Mouse (Mus musculus) E14TG2a.4 (cell line): ENCODE data around the gene Zfpm1.

ENCODE experiments used
- H3K27me3 ChIP-seq: 2 replicates; pipeline ENCODE4 v1.6.1; 2014; ENCODE audit warnings: low read length, control low read depth; ENCODE audit not compliant: insufficient read depth
- H3K36me3 ChIP-seq: 2 replicates; pipeline ENCODE4 v1.6.1; 2014; ENCODE audit warnings: low read length, control low read depth; ENCODE audit not compliant: insufficient read depth
- H3K4me1 ChIP-seq: replicated peaks from 2 replicates; pipeline ENCODE4 v1.6.1; 2014; ENCODE audit warnings: low read depth, low read length, control low read depth
- H3K4me3 ChIP-seq: replicated peaks from 2 replicates; pipeline ENCODE4 v1.5.1; 2014; ENCODE audit warnings: mild to moderate bottlenecking, low read length
- H3K9me3 ChIP-seq: 2 replicates; pipeline ENCODE4 v1.6.1; 2014; ENCODE audit warnings: low read length, control low read depth
- CTCF ChIP-seq: conservative IDR thresholded peaks from 2 replicates; pipeline ENCODE4 v1.5.1; 2014; ENCODE audit warnings: low read length
- NANOG ChIP-seq: IDR thresholded peaks from 2 replicates; pipeline ENCODE4 v1.6.1; 2014; ENCODE audit warnings: borderline replicate concordance, low read length, mixed read lengths
- POU5F1 ChIP-seq: IDR thresholded peaks from 2 replicates; pipeline ENCODE4 v1.6.1; 2014; ENCODE audit warnings: low read length, borderline replicate concordance

The Zfpm1 gene

GRCm38 (mm10) chr8:122282035-122282358 is at the start of gene Zfpm1:
TSS of gene Zfpm1 (plus strand) at chr8:122282141.
- TF ChIP-seq NANOG (no peak), CTCF (no peak), POU5F1 (no peak)
- H3K4me3 ChIP-seq, result peak within 1 kb of the TSS; percentile 83
- H3K27me3 ChIP-seq, result peaks cover 68% of the 10 kb centered on the region
- H3K4me1 ChIP-seq, result peaks cover 49% of the 10 kb centered on the region
- no peaks in the 10 kb centered on the region for H3K36me3 ChIP-seq
- H3K9me3 ChIP-seq, result no peaks in the 10 kb centered on the region

DNA sequence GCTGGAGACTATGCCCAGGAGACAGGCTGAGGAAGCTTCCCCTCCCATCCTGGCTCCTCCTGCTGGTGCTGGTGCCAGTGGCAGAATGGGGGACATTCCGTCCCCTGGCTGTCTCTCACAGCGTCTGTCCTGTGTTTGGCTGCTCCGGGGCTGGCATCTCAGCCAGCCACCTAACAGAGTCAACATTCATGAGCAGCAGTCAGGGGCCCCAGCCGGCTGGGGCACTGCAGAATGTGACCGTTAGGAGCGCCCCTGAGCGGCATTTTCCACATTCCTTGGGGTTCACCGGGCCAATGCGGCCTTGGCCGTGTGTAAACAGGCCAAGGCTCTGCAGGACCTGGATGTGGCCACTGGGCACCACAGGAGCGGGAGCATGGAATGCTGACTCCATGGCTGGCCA is 47.9 kb upstream of the Zfpm1 start:
- Histone ChIP-seq H3K9me3 (no peaks in the 10 kb centered on the region), H3K36me3 (no peaks in the 10 kb centered on the region), H3K4me3 (no peak overlapping the region), H3K27me3 (peaks cover 65% of the 10 kb centered on the region), H3K4me1 (peaks cover 19% of the 10 kb centered on the region)
- no peak for TF ChIP-seq POU5F1
- TF ChIP-seq CTCF, result no peak
- no peak for TF ChIP-seq NANOG

GRCm38 (mm10) chr8:122236521-122236920 is 45.4 kb upstream of the Zfpm1 start:
- H3K9me3 ChIP-seq, result no peaks in the 10 kb centered on the region
- peaks cover 43% of the 10 kb centered on the region for H3K27me3 ChIP-seq
- H3K36me3 ChIP-seq, result no peaks in the 10 kb centered on the region
- no peaks in the 10 kb centered on the region; the same call in 1 of the 2 replicates for H3K4me1 ChIP-seq
- no peak overlapping the region for H3K4me3 ChIP-seq
- no peak for TF ChIP-seq POU5F1
- no peak for TF ChIP-seq NANOG
- no peak for TF ChIP-seq CTCF

DNA sequence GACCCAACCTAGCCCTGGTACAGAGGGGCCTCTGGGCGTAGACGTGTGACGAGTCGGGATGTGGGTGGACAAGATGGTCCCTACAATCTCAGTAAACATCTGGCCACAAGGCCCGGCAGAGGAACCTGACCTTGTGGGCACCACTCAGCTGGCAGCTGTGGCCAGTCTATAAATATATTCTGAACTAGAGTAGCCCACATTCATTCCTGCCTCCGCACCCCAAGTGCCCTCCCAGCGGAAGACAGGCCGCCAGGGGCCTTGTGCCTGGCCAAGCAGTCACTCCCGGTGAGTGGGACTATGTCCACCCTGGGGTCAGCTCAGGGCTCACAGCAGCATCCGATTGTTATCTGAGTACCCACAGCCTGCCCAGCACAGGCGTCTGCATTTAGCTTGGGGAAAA is 43.7 kb upstream of the Zfpm1 start:
- Histone ChIP-seq H3K9me3 (no peaks in the 10 kb centered on the region), H3K27me3 (peaks cover 26% of the 10 kb centered on the region), H3K4me3 (no peak overlapping the region), H3K36me3 (no peaks in the 10 kb centered on the region), H3K4me1 (no peaks in the 10 kb centered on the region; the same call in 1 of the 2 replicates)
- no peak for TF ChIP-seq POU5F1
- no peak for TF ChIP-seq NANOG
- TF ChIP-seq CTCF, result no peak

- no peaks in the 10 kb centered on the region for H3K9me3 ChIP-seq
- TF ChIP-seq NANOG (no peak), CTCF (no peak), POU5F1 (no peak)
- H3K27me3 ChIP-seq, result peaks cover 21% of the 10 kb centered on the region
- H3K4me3 ChIP-seq, result no peak overlapping the region
- no peaks in the 10 kb centered on the region; the same call in 1 of the 2 replicates for H3K4me1 ChIP-seq
- no peaks in the 10 kb centered on the region for H3K36me3 ChIP-seq
These were observed 43.2 kb upstream of the Zfpm1 start for GRCm38 (mm10) chr8:122238731-122239130.

DNA sequence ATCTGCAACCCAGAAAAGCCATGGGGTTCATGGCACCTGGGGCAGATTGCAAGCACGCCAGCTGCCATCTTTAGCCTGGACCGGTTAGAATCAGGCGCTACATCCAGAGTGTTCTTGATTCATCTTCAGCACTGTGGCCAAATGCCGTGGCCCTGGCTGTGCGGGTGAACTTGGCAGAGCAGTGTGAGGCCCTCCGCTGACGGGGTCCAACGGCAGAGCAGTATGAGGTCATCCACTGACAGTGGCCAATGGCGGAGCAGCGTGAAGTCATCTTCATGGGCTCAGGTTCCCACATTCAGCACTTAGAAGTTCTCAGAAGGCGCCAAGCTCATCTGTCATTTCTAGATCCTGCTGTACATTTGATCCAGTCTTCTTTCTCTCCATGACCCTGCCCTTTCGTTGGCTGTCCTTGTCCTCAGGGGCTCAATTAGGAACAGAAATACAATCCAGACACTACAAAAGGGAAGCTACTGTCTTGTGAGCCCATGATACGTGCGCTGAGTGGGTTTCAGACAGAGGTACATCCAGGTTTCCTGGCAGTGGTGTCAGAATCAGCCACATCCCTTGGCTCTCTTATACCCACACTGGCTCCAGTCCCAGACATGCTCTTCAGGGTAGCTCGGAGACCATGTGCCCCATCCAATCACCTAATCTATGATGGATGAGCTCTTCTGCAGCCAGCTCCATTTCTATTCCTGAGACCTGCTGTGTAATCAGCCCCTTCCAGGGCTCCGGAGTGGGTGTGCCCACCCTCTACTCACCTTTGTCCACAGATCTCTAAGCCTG is 41.5 kb upstream of the Zfpm1 start:
- H3K9me3 ChIP-seq, result no peaks in the 10 kb centered on the region
- no peak for TF ChIP-seq CTCF
- no peak for TF ChIP-seq POU5F1
- TF ChIP-seq NANOG, result no peak
- no peak overlapping the region for H3K4me3 ChIP-seq
- H3K36me3 ChIP-seq, result no peaks in the 10 kb centered on the region
- H3K4me1 ChIP-seq, result no peaks in the 10 kb centered on the region; the same call in 1 of the 2 replicates
- H3K27me3 ChIP-seq, result peaks cover 11% of the 10 kb centered on the region

DNA sequence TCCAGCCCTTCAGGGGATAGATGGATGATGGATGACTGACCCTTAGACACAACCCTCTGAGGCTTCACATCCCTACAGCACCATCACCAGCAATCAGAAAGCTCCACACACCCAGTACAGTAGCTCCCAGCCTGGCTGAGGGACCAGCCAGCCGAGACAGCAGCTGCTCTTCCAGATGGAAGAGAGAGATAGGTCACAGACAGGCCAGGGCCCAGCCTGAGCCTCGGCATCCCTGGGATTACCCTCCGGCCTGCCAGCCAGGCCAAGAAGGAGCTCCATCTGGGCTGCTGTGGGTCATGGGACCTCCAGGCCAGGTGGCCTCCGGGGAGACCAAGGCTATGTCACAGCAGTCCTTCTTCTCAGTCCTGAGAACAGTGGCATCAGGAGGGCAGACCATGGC is 38.6 kb upstream of the Zfpm1 start:
- Histone ChIP-seq H3K4me3 (no peak overlapping the region), H3K9me3 (no peaks in the 10 kb centered on the region), H3K27me3 (no peaks in the 10 kb centered on the region), H3K4me1 (peaks cover 6% of the 10 kb centered on the region; the same call in 1 of the 2 replicates), H3K36me3 (no peaks in the 10 kb centered on the region)
- TF ChIP-seq CTCF (no peak), NANOG (no peak), POU5F1 (no peak)

DNA sequence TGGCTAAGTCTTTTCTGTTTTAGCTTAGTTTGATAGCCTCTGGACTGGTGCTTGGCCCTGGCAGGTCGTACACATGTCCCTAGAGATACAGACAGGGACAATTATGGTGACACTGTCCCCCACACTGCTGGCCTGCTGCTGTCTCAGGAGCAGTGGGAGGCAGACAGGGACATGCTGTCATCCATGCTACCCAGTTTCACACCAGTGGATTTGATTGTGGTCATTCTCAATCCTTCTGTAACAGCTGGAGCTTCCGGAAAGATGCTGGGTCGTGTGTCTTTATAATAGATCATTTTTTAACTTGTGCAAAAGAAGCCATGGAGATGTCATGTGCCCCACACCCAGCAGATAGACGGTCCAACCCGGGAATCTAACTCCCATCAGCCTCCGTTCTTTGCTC is 36.8 kb upstream of the Zfpm1 start:
- Histone ChIP-seq H3K36me3 (no peaks in the 10 kb centered on the region), H3K4me3 (no peak overlapping the region), H3K27me3 (0 out of 2 replicates have a peak, but pooled peaks cover 6% of the 10 kb centered on the region)

More for the DNA sequence above, 36.8 kb upstream of the Zfpm1 start:
- peaks cover 6% of the 10 kb centered on the region; the same call in 1 of the 2 replicates for H3K4me1 ChIP-seq
- no peak for TF ChIP-seq POU5F1
- TF ChIP-seq CTCF, result no peak
- no peak for TF ChIP-seq NANOG
- H3K9me3 ChIP-seq, result no peaks in the 10 kb centered on the region
